Mouse (Mus musculus): Measurements from ENCODE around the gene BC030867. TPM values are rescaled to one million over a fixed set of nuclear protein-coding genes. Genes with fewer than 3 reads are reported as not detected.

BC030867 gene
- total and polyA plus RNA-seq, 3 experiments = 20.0 to 51.7 (median 36.2) TPM

- Histone ChIP-seq H3K27ac (ENCODE audit: control insufficient read depth, low read depth, low read length) (no peak overlapping the region), H3K79me2 (ENCODE audit: control insufficient read depth, insufficient read depth, low read length, poor library complexity) (no peaks in the 10 kb centered on the region), H3K4me3 (ENCODE audit: control insufficient read depth in 1 of 2, insufficient read depth in 1 of 2, low read depth in 2 of 2, low read length in 2 of 2) (peak overlapping the region in 1 of 2 experiments; percentile 19; a peak in 2 of 4 replicates), H3K9ac (ENCODE audit: control insufficient read depth, low read depth, low read length, poor library complexity, severe bottlenecking) (peak overlapping the region; percentile 20), H3K9me3 (replicated peaks; ENCODE audit: insufficient read depth, low read length) (no peaks in the 10 kb centered on the region), H3K36me3 (ENCODE audit: control insufficient read depth in 1 of 2, insufficient read depth in 2 of 2, low read length in 2 of 2) (peaks cover 0 to 10% of the 10 kb centered on the region in 2 experiments; a peak in 2 of 4 replicates), H3K27me3 (ENCODE audit: control insufficient read depth in 1 of 2, insufficient read depth in 2 of 2, low read length in 2 of 2) (peaks cover 0 to 6% of the 10 kb centered on the region in 2 experiments; a peak in 1 of 4 replicates), H3K4me1 (ENCODE audit: control insufficient read depth in 1 of 2, insufficient read depth in 2 of 2, low read length in 2 of 2) (peaks cover 3 to 18% of the 10 kb centered on the region in 2 experiments; a peak in 3 of 4 replicates)
- no peak for TF ChIP-seq MAZ (IDR thresholded peaks at IDR 0.05; ENCODE audit: low read depth, low read length)
- 0 out of 2 replicates have a peak, but pooled peaks have one; percentile 17 for TF ChIP-seq TCF12 (IDR thresholded peaks at IDR 0.05; ENCODE audit: low read depth, low read length)
- no peak for TF ChIP-seq HCFC1 (IDR thresholded peaks at IDR 0.05; ENCODE audit: low read depth, low read length)
- no peak for TF ChIP-seq POLR2A (IDR thresholded peaks at IDR 0.05; ENCODE audit: control insufficient read depth in 1 of 2, insufficient read depth in 1 of 2, low read depth in 1 of 2, low read length in 2 of 2, poor library complexity in 1 of 2)
- TF ChIP-seq ETS1 (IDR thresholded peaks at IDR 0.05; ENCODE audit: low read depth, low read length) = peak; percentile 62; the same call in 1 of the 2 replicates
- no peak for TF ChIP-seq ZKSCAN1 (IDR thresholded peaks at IDR 0.05; ENCODE audit: low read depth, low read length)
- no peak for TF ChIP-seq E2F4 (IDR thresholded peaks at IDR 0.05; ENCODE audit: borderline replicate concordance, low read depth, low read length)
- TF ChIP-seq GABPA (IDR thresholded peaks at IDR 0.05; ENCODE audit: low read depth, low read length) = no peak
- peak; percentile 13; the same call in 1 of the 2 replicates for TF ChIP-seq ZC3H11A (IDR thresholded peaks at IDR 0.05; ENCODE audit: low read depth, low read length)
- 0 out of 2 replicates have a peak, but pooled peaks have one; percentile 20 for TF ChIP-seq MAX (IDR thresholded peaks at IDR 0.05; ENCODE audit: low read length)
- TF ChIP-seq GATA1 (IDR thresholded peaks at IDR 0.05; ENCODE audit: low read depth, low read length) = peak; percentile 89
- no peak for TF ChIP-seq SIN3A (IDR thresholded peaks at IDR 0.05; ENCODE audit: low read length)
- TF ChIP-seq NELFE (IDR thresholded peaks at IDR 0.05; ENCODE audit: low read depth, low read length) = no peak
- no peak for TF ChIP-seq POLR2AphosphoS5 (IDR thresholded peaks at IDR 0.05; ENCODE audit: borderline replicate concordance, low read depth, low read length)
- no peak for TF ChIP-seq MYB (IDR thresholded peaks at IDR 0.05; ENCODE audit: low read depth, low read length)
- TF ChIP-seq BHLHE40 (IDR thresholded peaks at IDR 0.05; ENCODE audit: borderline replicate concordance, low read depth, low read length) = peak; percentile 16; the same call in 1 of the 2 replicates
- peak; percentile 35; the same call in 1 of the 2 replicates for TF ChIP-seq MYC (IDR thresholded peaks at IDR 0.05; ENCODE audit: low read depth, low read length)
- no peak for TF ChIP-seq ELF1 (IDR thresholded peaks at IDR 0.05; ENCODE audit: low read depth, low read length)
- TF ChIP-seq RCOR1 (IDR thresholded peaks at IDR 0.05; ENCODE audit: low read depth, low read length) = peak; percentile 60
- TF ChIP-seq POLR2AphosphoS2 (IDR thresholded peaks at IDR 0.05; ENCODE audit: low read length) = no peak
- TF ChIP-seq MXI1 (IDR thresholded peaks at IDR 0.05; ENCODE audit: low read depth, low read length) = peak; percentile 59; the same call in 1 of the 2 replicates
- peak; percentile 43 to 84; a peak in 3 of 4 replicates for TF ChIP-seq EP300 (IDR thresholded peaks at IDR 0.05; ENCODE audit: low read depth in 1 of 2, low read length in 2 of 2)
- no peak for TF ChIP-seq CTCF (IDR thresholded peaks at IDR 0.05 in 2 of 3, conservative IDR thresholded peaks at IDR 0.05 in 1 of 3; ENCODE audit: control insufficient read depth in 1 of 3, insufficient read depth in 1 of 3, low read depth in 2 of 3, low read length in 3 of 3, poor library complexity in 1 of 3, severe bottlenecking in 1 of 3)
- DNase-seq (ENCODE audit: low read depth, low spot score) = peak; percentile 62
These were observed 12.7 kb upstream of the BC030867 start for GRCm38 (mm10) chr11:102236022-102236421.
